Mouse (Mus musculus) megakaryocyte, embryonic 14.5 days (primary cell): Measurements from ENCODE around the gene RPS10-NUDT3. TPM values are rescaled to one million over a fixed set of nuclear protein-coding genes. Genes with fewer than 3 reads are reported as not detected.

Experiments
- H3K27me3 ChIP-seq: replicated peaks from 2 replicates; pipeline ENCODE3; 2012; ENCODE audit warnings: inconsistent platforms
- H3K36me3 ChIP-seq: replicated peaks from 2 replicates; pipeline ENCODE3; 2012; ENCODE audit warnings: low read length, inconsistent platforms, mixed read lengths
- H3K4me1 ChIP-seq: 2 replicates; pipeline ENCODE4 v1.6.1; 2012; ENCODE audit warnings: inconsistent platforms
- H3K4me3 ChIP-seq: replicated peaks from 2 replicates; pipeline ENCODE3; 2012; ENCODE audit warnings: moderate library complexity, mild to moderate bottlenecking, inconsistent platforms
- H3K9me3 ChIP-seq: 2 replicates; pipeline ENCODE4 v1.6.1; 2012; ENCODE audit warnings: inconsistent platforms
- FLI1 ChIP-seq: IDR thresholded peaks from 2 replicates; pipeline ENCODE4 v1.6.1; 2012; ENCODE audit warnings: low read length, inconsistent platforms, mixed read lengths
- GATA1 ChIP-seq: IDR thresholded peaks from 3 replicates; pipeline ENCODE4 v1.6.1; 2012; ENCODE audit warnings: mixed read lengths, low read length, inconsistent platforms, borderline replicate concordance
- polyA plus RNA-seq: library from polyadenylated mRNA; stranded (reverse); fragments of >175 nt; gene quantifications from 2 replicates; pipeline ENCODE4 v1.2.3, GENCODE M21; 2012; ENCODE audit warnings: low replicate concordance; ENCODE audit not compliant: insufficient read depth

Gene RPS10-NUDT3
- polyA plus RNA-seq, 1 experiment = not detected

DNA sequence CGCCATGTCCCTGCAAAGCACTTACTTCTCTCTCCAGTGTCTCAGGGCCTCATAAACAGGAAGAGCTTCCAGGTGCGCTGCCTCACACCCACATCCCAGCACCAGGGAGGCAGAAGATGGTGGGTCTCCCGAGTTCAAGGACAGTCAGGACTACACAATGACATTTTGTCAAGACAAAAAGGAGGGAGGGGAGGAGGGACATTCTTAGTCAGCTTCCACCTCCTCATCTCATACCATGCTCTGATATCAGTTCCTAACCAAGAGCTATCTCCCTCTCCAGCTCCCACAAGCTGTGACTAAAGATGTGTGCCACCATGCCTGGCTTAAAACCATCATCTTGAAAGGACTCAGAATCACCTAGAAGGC is 23.5 kb downstream of the RPS10-NUDT3 start:
- peaks cover 89% of the 10 kb centered on the region for H3K36me3 ChIP-seq
- TF ChIP-seq FLI1 (no peak), GATA1 (no peak)
- H3K4me1 ChIP-seq = peaks cover 97% of the 10 kb centered on the region
- H3K9me3 ChIP-seq = no peaks in the 10 kb centered on the region
- peak overlapping the region; percentile 87 for H3K4me3 ChIP-seq
- H3K27me3 ChIP-seq = no peaks in the 10 kb centered on the region

DNA sequence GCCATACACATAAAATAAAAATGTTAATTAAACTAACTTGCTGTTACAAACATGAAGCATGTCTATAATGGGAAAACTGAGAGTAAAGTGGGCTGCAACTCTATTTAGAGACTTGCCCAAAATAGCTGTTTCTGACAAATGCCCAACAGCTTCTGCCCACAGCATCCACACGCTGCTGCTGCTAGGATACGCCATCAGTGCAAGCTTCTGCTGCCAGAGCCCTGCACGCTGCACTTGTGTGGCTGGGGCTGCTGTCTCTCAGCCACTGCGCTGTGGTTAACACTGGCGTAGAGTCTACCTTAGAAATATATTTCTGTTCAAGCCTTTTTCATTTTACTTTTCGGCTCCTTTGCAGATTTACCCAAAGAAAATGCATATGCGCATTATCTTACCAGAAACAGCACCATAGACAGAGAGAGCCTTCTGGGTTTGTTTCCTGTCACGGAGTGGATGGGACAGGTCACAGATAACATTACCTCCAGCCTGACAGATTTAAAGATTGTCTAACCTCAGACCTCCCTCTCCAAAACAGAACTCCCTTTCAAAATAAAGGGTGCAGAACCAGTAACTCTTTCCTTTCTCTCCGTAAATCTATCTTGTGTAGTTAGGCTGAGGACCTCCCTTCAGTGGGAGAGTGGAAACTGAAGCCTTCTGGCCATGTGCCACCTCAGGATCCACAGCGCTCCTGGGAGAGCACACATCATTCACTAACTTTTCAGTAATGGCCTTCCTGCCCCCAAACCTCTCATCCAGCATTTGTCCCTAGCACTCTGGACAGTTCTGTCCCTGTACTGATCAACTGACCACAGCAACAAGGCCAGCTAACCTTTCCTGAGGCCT is 24.1 kb downstream of the RPS10-NUDT3 start:
- no peaks in the 10 kb centered on the region for H3K27me3 ChIP-seq
- peaks cover 100% of the 10 kb centered on the region for H3K4me1 ChIP-seq
- H3K4me3 ChIP-seq = peak overlapping the region; percentile 87
- H3K36me3 ChIP-seq = peaks cover 93% of the 10 kb centered on the region
- TF ChIP-seq GATA1 = no peak
- TF ChIP-seq FLI1 = no peak
- no peaks in the 10 kb centered on the region for H3K9me3 ChIP-seq

DNA sequence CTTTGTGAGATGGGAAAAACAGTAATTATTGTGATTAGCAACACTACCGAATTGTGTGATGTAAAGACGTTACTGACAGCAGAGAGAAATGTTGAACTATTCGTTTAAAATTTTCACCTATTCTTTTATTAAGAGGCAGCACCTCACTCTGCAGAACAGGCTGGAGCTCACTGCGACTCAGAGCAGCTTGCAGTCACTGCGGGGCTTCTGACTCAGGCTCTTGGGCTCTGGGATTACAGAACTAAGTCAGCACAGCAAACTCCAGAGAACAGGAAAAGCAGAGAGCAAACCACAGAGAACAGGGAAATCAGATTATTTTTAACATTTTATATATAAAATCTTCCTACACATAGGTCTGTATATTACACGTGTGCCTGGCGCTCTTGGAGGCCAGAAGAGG is 25.4 kb downstream of the RPS10-NUDT3 start:
- H3K36me3 ChIP-seq = peaks cover 87% of the 10 kb centered on the region
- no peaks in the 10 kb centered on the region for H3K9me3 ChIP-seq
- H3K4me3 ChIP-seq = no peak overlapping the region
- peaks cover 100% of the 10 kb centered on the region for H3K4me1 ChIP-seq
- no peaks in the 10 kb centered on the region for H3K27me3 ChIP-seq
- TF ChIP-seq GATA1 (no peak), FLI1 (no peak)

DNA sequence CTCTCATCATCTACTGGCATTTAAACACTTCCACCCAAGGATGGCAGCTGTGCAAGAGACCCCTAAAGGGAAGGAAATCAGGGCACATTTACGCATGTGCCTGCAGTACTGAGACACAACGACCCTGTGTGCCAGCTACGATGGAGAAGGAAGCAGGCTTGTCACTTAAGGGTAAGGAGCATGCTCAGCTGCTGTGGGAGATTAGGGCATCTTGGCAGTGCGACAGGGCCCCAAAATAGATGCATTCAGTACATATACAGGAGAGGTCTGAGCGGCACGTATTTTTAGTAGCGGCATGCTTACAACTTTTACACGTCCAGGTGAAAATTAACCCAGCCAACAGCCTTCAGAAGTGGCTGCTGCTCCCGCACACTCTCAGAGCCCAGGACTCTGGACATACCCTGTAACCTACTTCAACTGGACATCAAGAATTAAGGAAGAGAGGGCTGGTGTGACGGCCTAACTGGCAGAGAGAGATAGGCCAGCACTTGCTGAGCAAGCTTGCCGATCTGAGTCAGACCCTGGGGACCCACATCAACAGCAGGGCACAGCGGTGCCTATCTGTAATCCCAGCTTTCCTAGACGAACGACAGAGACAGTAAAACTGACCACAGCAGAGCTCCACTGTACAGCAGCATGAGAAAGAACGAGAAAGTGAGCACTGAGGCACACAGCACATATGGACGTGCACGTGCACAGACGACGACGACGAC is 31.3 kb downstream of the RPS10-NUDT3 start:
- H3K27me3 ChIP-seq = no peaks in the 10 kb centered on the region
- peaks cover 76% of the 10 kb centered on the region for H3K36me3 ChIP-seq
- no peaks in the 10 kb centered on the region for H3K9me3 ChIP-seq
- H3K4me3 ChIP-seq = peak overlapping the region; percentile 86
- peaks cover 97% of the 10 kb centered on the region for H3K4me1 ChIP-seq
- TF ChIP-seq FLI1 (no peak), GATA1 (peak; percentile 77; the same call in 1 of the 3 replicates)

DNA sequence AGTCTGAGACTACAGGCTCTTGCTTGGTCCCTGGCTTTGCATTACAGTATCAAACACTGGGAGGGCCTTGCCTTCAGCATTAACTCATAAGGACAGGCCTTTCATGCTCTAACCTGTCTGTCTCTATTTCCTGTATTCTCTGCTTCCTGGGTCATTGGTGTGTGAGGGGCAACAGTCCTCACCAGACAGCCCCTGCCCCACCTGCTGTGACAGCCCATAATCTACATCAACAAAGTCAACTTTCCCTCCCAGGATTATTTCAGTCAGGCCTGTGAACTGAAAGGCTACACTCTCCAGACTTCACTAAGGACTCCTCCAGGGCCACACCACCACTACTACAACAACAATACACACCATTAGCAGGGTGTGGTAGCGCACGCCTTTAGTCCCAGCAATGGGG is 32.0 kb downstream of the RPS10-NUDT3 start:
- TF ChIP-seq FLI1 (no peak), GATA1 (no peak)
- H3K27me3 ChIP-seq = no peaks in the 10 kb centered on the region
- H3K4me1 ChIP-seq = peaks cover 97% of the 10 kb centered on the region
- peak overlapping the region; percentile 86 for H3K4me3 ChIP-seq
- no peaks in the 10 kb centered on the region for H3K9me3 ChIP-seq
- H3K36me3 ChIP-seq = peaks cover 77% of the 10 kb centered on the region

DNA sequence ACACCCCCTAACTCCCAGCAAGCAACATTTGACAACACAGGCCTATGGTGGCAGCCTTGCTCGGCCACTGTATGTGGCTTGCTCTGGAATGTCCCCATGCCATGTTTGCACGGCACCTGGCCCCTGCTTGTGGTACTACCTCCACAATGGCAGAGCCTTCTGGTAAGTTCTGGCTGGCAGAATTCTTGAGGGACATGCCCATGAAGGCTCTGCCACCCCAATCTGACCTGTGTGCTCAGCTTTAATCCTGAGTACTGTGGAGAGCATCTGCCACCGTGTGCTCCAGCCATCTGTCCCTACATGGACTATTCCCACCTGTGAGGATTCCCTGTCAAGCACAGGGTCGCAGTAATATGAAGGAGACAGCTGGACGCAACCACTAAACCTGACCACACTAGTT is 34.2 kb downstream of the RPS10-NUDT3 start:
- TF ChIP-seq FLI1 (no peak), GATA1 (no peak)
- Histone ChIP-seq H3K4me3 (peak overlapping the region; percentile 76), H3K9me3 (no peaks in the 10 kb centered on the region), H3K36me3 (peaks cover 78% of the 10 kb centered on the region), H3K27me3 (no peaks in the 10 kb centered on the region), H3K4me1 (peaks cover 93% of the 10 kb centered on the region)

DNA sequence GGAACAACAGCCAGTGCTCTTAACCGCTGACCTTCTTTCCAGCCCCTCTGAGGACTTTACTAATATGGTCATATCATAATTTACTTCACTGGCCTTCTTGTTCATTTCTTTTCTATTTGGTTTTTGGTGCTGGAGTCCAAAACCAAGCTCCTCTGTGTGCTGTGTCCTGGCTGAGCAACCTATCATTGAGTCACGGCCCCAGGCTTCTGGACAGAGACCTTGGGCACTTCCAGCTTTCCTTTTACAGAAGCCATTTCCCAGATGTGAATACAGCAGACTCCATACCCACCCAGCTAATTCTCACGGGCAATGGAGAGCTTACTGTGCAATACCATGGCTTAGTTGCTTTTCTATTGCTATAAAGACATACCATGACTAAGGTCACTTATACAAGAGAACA is 34.7 kb downstream of the RPS10-NUDT3 start:
- TF ChIP-seq FLI1 (no peak), GATA1 (no peak)
- Histone ChIP-seq H3K36me3 (peaks cover 82% of the 10 kb centered on the region), H3K27me3 (no peaks in the 10 kb centered on the region), H3K4me1 (peaks cover 93% of the 10 kb centered on the region), H3K9me3 (no peaks in the 10 kb centered on the region), H3K4me3 (no peak overlapping the region)

DNA sequence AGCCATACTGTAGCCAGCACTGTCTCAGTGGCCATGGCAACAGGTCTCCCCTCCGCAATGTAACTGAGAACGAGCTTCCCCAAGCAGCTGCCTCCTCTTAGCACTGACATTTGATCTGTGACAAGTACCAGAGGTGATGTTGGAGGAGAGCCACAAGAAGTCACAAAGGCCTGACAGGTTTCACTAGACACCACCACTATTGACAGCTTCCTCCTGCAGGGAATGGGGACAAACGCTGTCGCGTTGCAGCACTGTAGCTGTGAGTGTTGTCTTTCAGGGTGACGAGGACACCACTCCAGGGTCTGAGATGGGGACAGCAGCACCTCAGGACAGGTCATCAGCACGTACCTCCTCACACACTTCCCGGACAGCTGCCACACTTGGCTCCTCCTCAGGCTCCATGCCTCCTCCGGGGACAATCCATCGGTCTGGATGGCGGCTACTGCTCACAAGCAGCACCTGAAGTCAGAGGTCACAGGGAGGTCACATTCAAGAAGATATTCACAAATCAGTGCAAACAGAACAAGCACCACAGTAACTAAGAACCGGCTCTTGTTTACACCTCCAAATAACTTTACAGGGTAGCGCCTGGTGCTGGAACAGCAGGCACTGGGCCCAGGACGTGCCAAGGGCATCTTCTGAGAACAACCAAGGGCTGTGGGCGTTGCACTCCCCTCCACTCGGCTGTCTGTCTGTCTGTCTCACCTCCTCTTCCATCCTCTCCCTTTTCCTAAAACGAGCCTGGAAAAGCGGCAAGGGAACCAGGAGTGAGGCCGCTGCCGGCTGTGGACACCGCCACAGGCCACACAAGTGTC is 38.4 kb downstream of the RPS10-NUDT3 start:
- TF ChIP-seq FLI1 (no peak), GATA1 (no peak)
- peak overlapping the region; percentile 11 for H3K4me3 ChIP-seq
- H3K4me1 ChIP-seq = peaks cover 86% of the 10 kb centered on the region
- H3K36me3 ChIP-seq = peaks cover 88% of the 10 kb centered on the region
- H3K27me3 ChIP-seq = no peaks in the 10 kb centered on the region
- H3K9me3 ChIP-seq = no peaks in the 10 kb centered on the region

DNA sequence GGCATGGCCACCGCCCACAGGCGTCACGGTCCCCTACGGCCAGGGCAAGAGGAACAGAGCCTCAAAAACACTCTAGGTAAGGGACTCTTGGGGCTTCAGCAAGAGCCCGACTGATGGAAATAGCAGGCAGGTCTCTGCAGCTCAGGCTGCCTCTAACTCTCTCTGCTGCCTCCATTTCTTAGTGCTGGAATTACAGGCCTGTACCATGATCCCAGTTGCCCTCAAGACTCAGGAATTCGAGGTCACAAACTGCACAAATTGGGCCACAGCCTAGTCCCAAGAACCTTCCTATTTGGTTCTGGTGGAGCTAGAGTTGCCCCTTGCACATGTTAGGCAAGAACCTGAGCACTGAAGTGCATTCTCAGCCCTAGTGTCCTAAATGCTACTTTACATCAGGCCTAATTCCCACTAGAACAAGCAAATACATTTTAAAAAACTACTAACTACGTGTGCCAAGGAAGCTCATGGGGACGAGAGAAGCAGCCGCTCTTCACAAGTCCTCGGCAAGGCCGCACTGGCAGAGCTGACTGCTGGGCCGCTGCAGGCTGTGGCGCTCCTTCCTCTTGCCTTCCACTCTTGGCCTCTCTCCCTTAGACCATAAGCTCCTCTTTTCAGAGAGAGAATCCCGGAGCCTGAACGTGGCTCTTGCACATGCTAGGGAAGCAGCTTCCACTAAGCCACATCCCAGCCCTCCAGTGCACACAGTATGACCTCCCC is 39.2 kb downstream of the RPS10-NUDT3 start:
- H3K36me3 ChIP-seq = peaks cover 88% of the 10 kb centered on the region
- H3K4me3 ChIP-seq = peak overlapping the region; percentile 23
- no peak for TF ChIP-seq FLI1
- peaks cover 86% of the 10 kb centered on the region for H3K4me1 ChIP-seq
- no peaks in the 10 kb centered on the region for H3K9me3 ChIP-seq
- no peaks in the 10 kb centered on the region for H3K27me3 ChIP-seq
